Mouse (Mus musculus) bone marrow macrophage, adult 2 months (primary cell): ENCODE measurements around the gene Scamp4.

Source experiments
- CTCF ChIP-seq: IDR thresholded peaks from 2 replicates; pipeline ENCODE4 v1.5.1; 2012; ENCODE audit warnings: low read depth, mild to moderate bottlenecking, low read length, moderate library complexity
- POLR2A ChIP-seq: IDR thresholded peaks from 2 replicates; pipeline ENCODE4 v1.6.1; 2012; ENCODE audit warnings: mild to moderate bottlenecking, low read depth, low read length, borderline replicate concordance

DNA sequence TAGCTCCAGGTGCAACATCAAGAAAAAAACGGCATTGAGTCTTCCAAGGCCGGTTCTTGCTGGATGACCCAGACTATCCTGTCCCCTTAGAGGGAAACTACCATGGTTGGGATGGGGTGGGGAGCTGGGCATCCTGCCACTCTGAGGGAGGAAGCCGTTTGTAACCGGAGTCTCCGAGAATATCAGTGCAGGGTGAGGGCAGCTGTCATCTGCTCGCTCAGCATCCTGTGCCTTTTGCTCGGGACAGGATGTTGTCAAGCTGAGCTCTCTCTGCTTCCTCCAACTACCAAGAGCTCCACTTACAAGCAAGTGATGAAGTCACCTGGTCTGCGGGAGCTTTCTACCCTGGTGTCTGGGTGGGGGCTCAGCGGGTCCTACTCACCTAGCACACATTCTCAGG is 15.5 kb downstream of the Scamp4 start:
- no peak for TF ChIP-seq CTCF
- no peak for TF ChIP-seq POLR2A
